Mouse (Mus musculus) left cerebral cortex, adult 18-20 months (tissue): ENCODE results near the gene Lrrc28. TPM values are rescaled to one million over a fixed set of nuclear protein-coding genes. Genes with fewer than 3 reads are reported as not detected.

ENCODE experiments used
- DNase-seq, 2 experiments: peaks; one replicate each; pipeline ENCODE4 v3.0.0; 2021 to 2022; ENCODE audit warnings: low spot score in 2 of 2, mixed read lengths in 1 of 2
- total RNA-seq, 2 experiments: library from RNA; stranded (reverse); gene quantifications; 2 replicates each; pipeline ENCODE4 v1.2.3; 2021

Lrrc28 gene
- total RNA-seq, 2 experiments from 2014 or later: 28.2 to 32.2 TPM

DNA sequence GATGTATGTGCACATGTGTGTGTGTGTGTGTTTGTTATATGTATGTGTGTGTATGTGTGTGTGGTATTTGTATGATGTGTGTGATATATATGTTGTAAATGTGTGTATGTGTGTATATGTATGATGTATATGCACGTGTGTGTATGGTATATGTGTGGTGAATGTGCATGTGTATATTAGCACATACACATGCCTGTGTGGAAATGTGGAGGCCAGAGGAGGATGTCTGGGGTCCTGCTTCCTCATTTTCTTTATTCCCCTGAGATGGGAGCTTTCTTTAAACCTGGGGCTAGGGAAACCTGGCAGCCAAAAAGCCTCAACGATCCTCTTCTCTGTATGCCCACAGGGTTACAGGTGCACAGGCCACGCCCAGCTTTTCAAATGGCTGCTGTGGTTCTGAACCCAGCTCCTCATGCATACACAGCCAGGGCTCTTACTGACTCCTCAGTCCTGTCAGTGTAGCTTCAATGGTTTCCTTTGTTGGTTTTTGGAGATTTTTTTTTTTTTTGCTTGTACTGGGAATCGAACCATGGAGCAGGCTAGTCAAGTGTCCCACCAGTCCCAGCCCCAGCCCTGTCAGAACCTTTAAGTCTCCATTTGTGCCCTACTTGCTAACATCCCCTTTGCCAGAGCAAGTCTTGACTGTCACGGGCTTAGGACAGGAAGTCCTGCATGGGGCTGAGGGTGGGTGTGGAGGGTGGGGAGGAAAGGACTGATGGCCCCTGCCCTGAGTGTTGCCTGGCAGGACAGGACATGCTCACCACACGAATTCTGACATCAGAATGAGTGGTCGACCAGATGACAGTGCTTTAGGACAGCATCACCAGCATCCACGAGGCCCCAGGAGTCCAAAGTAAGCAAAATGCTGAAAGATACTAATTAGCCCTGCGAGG is 151.0 kb downstream of the Lrrc28 start:
- no peak for DNase-seq

DNA sequence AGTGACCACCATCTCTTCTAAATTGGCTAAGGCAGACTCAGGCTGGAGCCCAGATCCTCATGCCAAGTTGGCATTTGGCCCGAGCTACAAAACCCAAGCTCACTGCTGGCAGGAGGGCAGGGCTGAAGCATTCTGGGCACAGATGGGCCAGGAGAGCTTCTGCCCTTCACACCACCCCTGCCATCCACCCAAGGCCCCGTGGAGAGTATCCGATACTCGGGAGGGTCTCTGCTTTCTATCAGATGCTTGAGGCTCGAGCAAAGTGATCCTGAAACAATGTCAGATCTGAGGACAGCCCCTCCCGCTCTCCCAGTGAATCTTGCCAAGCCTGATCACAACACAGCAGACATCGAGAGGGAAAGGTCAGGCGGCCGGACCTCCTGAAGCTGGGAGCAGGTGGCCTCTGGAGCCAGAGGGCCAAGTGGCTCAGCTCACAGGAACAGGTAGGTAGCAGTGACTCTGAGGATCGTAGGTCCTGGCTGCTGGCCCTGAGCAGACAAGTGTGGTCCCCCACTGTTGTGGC is 157.1 kb downstream of the Lrrc28 start:
- peak; percentile 27 to 46 for DNase-seq

DNA sequence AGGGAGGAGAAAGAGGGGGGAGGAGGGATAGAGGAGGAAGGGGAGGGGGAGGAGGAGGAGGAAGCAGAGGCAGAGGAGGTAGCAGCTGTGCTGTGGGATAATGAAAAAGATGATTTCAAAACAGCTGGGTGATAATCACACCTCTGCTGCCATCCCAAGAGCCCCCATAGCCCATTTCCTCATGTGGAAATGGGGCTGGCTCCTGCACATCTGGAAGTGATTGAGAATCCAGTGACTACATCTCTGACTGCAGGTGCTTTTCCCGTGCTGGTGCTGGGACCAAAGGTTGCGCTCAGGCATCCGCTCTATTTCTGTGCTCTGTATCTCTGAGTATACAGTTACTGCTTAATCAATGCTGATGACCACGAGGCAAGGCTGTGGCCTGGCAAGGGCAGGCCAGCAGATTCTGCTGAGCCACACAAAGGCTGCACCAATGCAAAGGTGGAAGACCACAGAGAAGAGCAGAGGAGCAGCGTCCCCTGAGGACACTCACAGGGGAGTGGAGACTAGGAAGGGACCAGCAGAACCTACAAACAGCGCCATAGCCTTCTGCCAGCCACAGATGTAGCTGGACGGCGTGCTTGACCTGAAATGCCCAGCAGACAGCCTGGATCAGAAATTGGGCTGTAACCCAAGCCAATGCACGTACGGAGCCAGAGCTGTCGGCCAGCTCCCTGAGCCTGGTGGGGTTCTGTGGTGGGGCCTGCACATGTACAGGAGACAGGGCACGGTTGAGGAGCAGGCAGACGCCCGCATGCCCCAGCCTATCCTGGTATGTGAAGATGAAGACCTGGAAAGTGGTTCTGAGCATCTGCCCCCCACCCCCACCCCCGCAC is 157.9 kb downstream of the Lrrc28 start:
- DNase-seq: no peak

DNA sequence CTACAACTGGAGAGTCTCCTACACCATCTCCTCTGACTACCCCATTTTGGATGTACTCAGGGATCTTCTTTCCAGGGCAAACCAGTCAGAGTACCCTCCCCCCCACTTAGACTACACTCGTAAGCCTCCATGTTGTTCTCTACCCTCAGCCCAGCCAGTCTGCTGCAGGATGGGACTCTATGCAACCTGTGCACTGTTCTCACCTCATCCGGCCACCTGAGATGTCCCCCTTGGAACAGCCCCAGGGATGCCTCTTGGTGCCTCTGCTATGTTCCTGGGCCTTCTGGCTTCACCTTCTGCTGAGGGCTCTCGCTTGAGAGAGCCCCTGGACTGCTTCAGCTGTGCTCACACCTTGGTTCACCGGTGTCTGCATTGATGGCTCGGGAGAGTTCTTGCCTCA is 158.7 kb downstream of the Lrrc28 start:
- DNase-seq: no peak

DNA sequence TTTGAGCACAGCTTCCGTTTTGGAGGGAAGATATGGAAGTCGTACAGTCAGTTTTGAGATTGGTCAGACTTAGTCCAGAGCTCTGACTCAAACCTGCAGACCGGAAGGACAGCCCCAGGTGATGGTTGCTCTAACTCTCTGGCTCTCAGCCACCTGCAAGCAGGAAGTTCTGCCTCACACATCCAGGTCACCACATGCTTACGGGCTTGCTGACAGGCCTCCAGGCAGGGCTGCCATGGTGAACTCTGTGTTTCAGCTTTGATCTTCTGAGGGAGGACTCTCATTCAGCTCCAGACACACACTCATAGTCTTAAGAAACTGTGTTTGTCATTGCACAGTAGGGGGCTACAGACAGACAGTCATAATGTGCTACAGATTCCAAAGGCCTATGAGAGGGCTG is 161.4 kb downstream of the Lrrc28 start:
- no peak for DNase-seq

DNA sequence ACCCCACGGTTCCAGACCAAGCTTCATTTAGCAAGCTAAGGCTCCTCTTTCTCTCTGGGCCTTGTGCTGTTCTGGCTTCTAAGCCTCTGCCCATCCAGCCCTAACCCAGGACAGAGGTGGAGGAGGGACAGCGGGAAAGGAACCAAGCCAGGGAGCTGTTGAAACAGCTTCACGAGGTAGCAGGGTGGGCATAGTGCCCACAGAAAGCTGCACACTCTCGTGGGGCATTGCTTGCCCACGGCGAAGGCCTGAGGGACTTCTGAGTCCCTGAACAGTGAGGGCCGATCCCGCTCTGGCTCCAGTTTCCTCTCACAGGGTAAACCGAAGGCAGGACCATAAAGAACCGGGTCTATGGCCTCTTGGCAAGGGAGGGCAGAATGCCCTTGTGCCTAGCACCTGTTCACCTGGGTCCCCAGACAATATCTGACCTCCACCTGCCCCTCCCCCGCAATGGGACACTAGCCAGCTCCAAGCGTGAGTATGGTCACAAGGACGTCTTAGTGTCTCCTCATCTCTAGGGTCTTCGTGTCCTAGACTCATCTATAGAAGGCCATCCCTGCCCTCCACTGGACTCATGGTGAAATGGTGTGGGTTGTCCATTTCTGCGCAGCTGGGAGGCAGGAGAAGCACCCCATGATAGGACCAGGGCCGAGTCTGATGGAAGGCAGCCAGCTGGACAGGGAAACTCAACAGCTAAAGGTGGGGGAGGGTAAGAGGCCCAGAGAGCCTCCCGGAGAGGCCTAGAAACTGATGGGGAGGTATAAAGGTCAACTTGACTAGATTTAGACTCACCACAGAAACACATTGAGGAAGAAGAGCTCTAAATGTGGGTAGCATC is 165.3 kb downstream of the Lrrc28 start:
- DNase-seq: no peak

DNA sequence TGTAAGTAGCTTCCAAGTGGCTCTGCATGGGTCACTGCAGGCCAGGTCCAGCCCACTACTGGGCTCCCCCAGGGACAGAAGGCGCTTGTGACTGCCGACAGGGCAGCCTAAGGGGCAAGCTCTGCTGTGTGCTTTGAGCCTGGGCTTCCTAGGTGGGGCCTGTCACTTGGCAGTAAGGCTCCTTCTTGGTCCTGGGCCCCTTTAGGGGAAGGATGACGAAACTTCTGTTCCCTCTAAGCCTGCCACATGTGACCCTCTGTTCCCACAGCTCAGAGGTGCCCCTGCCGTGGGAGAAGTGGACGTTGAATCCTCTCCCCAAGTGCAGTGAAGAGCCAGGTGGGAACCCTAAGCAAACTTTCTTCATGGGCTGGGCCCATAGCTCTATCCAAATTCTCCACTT is 165.9 kb downstream of the Lrrc28 start:
- no peak for DNase-seq

DNA sequence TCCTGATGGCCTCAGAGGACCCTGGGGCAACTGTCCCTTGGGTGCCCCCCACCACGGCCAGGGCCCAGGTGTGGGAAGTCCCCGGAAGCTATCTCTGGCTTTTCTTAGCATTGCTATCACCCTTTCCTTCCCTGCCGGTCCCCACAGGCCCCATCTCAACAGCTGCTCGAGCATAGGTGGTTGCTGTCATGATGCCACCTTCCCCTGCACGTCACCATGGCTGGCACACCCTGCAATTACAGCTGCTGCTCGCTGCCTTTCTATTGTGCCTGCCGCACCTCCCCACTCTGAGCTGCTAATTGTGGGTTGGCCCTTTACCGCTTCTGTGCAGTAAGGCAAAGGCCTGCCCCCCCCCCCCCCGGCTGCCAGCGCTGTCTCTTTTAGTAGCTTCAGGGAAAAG is 167.1 kb downstream of the Lrrc28 start:
- DNase-seq: no peak

DNA sequence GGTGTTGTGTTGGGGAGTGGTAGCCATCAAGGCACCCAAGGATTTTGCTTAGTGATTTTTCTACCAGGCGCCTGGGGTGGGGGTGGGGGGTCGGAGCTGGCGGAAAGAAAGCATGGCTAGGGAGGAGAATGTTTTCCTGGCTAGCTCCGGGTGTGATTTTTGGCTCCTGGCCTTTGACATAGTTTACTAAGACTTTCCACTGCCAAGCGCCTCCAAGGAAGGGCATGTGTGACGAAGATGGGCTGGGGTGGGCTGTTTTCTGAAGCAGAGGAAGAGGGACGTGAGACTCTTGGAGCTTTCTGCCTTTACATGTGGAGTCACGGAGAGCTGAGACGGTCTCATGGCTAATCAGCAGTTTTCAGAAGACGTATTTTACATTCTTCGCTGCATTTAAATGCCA is 173.8 kb downstream of the Lrrc28 start:
- no peak for DNase-seq

DNA sequence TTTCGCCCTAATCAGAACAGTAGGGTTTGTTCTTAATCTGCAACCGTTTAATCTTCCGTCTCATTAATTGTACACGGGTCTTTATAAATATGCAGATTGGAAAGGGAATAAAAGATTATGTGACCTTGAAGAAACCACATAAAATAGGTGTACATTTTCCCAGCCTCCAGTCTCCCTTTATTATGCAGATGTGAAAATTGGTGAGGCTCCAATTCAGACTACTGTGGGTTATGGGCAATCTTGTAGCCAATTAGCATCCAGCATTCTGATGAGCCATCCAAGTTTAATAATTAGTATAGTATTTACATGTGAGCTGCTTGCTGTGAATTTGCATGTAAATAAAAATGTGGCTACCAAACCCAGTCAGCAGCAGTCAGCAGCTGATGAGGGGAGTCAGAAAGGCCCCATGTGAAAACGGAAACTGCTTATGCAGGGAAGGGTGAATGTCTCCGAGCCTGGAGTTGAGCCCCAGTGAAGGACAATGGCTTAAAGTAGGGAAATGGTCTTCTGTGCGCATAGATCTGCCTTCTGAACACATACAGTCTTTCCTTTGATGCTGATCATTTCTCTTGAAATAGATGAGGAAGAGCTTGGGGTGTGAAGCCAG is 176.2 kb downstream of the Lrrc28 start:
- no peak for DNase-seq

DNA sequence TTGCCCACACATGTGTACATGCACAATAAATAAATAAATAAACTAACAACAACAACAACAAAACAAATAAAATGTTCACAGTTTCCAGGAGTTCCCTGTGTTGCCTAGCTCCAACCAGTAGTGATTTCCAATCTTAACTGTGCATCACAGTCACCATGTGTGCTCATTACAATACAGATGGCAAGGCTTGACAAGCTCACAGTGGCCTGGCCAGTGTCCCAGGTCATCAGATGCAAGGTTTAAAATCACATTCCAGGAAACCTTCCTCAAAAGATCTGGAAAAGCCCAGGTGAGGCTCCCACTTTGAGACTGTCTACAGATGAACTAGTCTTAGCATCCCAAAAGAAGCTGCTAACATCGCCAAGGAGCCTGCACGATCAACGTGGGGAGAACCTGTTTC is 176.9 kb downstream of the Lrrc28 start:
- no peak for DNase-seq

DNA sequence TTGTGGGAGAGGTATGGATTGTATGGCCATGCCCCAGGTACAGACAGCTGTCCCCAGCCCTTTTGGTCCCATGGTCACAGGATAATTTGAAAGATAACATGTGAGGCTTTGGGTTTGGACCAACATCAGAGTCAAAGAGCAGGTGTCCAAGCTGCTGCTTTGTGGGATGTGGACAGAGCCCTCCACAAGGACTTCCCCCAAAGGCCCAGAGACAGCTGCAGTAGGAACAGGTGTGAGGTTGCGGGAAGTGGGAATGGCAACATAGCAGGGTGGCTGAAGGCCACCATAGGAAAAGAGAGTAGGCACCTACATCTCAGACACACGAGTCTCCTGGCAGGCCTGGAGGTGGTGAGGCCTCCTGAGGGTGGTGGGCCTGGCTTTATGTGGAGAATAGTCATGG is 178.7 kb downstream of the Lrrc28 start:
- DNase-seq: no peak

DNA sequence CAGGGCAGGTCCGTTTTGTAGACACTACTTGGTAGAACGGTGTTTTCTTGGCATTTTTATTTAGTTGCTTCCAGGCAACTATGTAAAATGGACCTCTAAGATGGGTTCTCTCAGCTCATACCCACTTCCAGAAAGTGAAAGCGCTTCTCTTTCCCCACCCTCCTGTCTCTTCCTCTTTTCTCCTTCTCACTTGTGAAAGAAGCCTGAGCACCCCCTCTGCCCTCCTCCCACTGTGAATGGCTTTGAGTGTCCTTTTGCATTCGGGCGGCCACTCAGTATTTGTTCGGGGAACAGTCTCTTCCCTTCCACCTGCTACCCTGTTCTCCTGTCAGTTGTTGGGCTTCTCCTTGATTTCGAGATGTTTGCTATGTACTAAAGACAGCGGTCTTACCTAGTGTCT is 180.4 kb downstream of the Lrrc28 start:
- DNase-seq: no peak

DNA sequence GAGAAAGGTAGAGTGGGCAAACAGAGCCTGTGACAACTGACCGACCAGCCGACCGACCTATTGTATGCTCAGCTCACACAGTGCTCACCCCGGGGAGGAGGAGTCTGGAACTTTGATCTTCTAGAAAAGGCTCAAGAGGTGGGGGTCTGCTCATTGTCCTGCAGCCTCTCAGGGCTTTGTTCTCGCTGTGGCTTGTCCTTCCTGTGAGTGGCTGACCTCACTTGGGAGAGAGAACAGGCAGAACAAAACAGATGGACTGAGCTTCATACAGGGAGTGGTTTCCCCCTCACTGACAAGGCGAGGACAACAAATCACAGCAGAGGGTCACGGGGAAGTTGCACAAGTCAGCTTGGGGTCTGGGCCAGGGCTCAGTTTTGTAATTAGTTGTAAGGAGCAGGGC is 181.5 kb downstream of the Lrrc28 start:
- no peak for DNase-seq

Other genes with a start within 250 kb of the Lrrc28 start
- gene Ttc23, start 2.1 kb upstream of the Lrrc28 start, total RNA-seq: 1 to 10 TPM; 4.9 to 7.9 TPM
- 10 to 100 TPM; 17.2 to 19.1 TPM for gene Synm, start 114.5 kb upstream of the Lrrc28 start, total RNA-seq